Mouse (Mus musculus) urinary bladder, postnatal 4 days (tissue): Measurements from ENCODE around the gene Ube2g1.
"Not testable (repeated sequence)": the region's sequence is repeated elsewhere in the genome, so short reads cannot be mapped to it uniquely, and the experiment has no call there.

Source experiments
- DNase-seq, 2 experiments: peaks; one replicate each; pipeline ENCODE4 v3.0.0; 2021 to 2022; ENCODE audit warnings: low spot score in 2 of 2

Gene Ube2g1

DNA sequence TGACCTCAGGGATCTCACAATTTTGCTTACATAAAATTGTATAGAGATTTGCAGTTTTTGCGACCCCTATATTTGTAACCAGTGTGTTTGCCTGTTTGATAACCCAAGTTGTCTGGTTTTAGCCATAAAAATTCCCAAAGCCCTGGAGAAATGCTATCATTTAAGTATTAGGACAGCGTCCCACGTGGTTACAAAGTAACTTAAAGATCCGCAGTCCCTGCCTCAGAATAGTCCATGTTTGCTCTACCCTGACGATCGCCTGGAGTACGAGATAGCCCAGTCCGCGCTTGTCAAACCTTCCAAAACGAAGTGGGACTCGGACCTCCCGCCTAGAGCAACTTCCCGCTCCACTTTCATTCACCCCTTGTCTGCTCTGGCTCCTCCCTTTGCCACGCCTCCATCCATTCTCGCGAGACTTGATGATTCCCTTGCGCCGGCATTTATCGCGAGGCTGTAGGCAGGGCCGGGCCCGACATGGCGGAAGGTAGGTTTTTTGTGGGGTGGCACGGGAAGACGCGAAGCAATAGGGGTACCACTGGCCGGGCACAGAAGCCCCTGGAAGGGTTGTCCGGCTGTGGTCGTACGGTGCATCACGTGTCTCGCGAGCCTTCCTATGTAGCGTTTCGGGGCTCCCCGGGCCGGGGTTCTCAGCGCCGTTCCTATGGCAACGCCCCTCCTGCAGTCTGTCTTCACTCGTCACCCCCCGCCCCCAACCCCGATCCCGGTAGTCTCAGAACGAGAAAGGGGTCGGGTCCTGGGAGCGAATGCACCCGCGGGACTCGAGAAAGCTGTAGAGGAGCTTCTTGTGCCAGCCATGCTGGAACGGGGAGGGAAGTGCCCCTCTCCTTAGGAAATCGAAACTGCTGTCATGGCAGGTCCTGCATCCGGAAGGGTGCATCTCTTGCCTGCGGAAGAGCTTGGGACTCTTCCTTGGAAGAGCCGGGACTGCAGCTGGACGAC is 82.7 kb downstream of the Ube2g1 start, which contains the start of gene Ankfy1:
TSS of gene Ankfy1 (plus strand) at position 456 of the 960 bp plus-strand sequence.
- DNase-seq: peak; percentile 93 to 97

DNA sequence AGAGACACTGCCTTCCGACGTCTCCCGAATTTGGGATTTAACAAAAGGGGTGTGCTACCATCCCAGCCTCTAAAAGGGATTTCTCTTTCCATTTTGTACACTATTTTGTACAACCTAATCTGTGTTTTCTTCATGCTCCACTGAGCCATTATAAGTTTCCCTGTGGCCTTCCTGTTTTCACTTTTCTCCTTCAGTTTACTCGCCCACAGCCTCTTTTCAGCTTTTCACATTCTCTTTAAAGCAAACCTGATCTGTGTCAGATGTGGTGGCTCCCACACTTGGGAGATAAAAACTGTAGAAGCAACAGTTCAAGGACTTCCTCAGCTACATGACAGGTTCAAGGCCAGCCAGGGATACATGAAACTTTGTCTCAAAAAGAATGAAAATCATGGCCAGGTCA is 85.3 kb downstream of the Ube2g1 start:
- DNase-seq: no peak

DNA sequence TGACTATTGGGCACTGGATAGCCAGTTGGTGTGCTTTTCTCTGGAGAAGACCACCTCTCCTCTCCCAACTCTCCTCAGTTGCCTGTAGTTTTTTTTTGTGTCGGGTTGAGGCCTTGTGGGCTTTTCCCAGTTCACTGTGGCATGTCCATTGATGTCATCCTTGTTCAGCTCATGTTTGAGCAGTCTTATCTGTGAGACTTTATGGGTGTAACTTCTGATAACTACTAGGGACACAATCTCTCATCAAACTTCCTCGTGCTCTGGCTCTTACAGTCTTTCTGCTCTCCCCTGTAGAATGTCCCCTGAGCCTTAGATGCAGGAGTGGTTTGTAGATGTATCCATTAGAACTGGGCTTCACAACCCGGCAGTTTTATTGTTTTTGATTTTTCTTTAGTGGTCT is 87.9 kb downstream of the Ube2g1 start:
- DNase-seq: no peak

DNA sequence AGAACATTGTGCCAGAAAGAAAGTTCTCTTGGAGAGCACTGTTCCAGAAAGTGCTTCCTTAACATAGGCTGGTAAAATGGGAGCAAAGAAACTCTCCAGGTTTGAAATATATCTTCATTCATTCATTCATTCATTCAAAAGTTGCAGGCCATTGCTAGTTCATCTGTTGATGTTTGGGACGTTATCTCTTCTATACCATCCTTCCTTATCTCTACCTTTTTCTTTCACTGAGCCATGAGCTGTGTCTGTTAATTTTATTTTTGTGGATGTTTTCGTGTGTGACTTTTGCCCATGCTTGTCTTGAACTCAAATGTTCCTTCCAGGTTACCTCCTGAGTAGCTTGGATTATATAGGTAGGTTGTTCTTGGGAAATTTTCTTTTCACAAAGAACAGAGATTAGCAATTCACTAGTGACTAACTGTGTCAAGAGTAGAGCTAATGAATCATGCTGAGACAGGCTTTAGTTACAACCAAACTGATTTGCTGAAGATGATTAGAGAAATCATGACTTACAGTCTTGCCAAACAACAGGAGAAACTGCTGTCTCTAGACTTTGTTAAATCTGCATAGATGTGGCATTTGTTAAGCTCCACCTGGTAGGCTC is 89.4 kb downstream of the Ube2g1 start:
- no peak for DNase-seq

DNA sequence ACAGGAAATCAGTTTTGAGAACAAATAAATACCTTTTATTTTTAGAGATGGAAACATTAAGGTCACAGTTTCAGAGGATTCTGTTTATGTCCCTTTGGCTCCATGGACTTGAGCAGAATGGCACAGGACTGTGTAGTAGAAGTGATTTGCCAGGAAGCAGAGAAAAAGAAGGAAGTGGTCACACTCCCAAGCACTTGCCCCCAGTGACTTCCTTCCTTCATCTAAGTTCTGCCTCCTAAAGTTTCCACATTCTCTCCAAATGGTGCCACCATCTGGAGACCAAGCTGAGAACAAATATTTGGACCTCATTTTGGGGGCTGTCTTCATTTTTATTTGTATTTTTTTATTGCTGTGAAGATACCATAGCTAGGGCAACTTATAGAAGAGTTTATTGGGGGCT is 90.2 kb downstream of the Ube2g1 start:
- DNase-seq: no peak

DNA sequence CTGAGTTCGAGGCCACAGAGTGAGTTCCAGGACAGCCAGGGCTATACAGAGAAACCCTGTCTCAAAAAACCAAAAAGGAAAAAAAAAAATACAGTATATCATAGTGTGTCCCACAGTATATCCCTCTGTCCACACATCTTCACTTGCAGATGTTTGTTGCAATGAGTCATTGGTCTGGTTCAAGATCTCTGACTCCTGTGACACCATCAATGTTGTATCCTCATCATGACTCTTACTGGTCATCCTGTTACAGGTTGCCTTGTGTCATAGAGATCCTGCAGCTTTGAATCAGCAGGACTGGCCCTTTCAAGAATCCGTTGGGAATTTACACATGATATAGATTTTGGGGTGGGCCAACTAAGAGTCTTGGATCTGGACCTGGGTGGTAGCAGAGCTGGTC is 98.0 kb downstream of the Ube2g1 start:
- not testable (repeated sequence) for DNase-seq

DNA sequence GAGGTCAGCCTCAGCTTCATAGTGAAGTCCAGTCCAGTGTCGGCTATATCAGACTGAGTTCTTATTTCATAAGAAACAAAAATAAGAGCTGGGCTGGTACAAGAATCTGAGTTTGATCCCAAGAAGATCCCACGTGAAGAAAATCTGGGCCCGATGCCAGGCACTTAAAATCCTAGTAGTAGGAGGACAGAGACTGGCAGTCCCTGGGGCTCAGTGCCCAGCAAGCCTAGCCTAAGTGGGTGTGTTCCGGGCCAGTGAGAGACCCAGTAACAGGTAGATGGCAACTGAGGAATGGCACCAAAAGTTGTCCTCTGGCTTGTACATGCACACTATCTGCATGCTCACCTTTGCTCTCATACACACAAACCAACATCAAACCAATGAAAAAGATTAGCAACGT is 105.6 kb downstream of the Ube2g1 start:
- DNase-seq: no peak

DNA sequence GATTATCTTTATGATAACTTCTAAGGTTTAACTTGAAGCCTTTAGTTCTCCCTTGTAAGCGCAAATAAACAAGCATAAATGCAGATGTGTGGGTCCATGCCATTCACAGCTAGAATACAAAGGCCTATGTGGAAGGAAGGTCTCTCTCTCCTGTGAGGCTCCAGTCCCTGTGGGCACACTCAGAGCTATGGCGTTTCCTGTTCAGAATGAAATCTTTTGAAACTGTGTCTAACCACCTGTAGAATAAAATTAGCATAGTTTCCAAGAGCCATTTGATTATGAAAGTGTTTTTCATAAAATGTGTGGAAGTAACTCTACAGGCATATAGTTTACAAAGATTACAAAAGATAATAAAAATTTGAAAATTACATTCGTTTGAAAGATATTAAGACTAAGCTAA is 111.1 kb downstream of the Ube2g1 start:
- no peak for DNase-seq

DNA sequence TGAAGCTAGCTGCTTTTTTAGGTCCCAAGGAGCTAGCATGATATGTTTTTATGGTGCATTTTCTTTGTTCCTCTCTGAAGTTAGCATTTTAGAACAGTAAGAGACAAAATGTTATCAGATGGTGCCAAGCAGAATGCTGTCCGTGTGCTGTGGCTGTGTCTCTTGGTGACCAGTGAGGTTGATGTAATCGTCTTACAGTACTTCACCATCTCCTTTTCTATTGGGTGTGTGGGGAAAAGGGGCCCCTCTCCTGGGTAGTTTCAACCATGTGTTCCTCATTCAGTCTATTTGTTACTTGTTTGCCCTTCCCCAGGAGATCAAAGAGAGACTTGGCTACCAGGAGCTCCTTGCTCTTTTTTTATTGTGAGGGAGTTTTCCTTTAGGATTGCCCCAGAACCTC is 116.1 kb downstream of the Ube2g1 start:
- no peak for DNase-seq

DNA sequence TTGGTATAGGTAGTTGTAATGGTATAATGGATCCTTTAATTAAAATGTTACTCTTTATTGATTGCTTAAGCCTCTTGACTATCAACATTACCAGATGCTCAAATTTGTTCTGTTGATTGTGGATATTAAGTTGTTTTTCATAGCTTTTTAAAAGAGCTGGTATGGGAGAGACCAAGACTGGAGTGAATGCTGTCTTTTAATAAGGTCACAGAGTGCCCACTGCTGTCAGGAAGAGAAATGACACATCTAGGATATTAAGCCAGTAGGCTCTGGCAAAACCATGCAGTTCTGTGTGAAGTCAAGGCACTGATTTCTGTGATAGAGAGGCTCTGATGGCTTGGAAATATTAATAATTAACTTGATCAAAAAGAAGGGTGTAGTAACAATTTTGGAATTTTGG is 116.8 kb downstream of the Ube2g1 start:
- no peak for DNase-seq

DNA sequence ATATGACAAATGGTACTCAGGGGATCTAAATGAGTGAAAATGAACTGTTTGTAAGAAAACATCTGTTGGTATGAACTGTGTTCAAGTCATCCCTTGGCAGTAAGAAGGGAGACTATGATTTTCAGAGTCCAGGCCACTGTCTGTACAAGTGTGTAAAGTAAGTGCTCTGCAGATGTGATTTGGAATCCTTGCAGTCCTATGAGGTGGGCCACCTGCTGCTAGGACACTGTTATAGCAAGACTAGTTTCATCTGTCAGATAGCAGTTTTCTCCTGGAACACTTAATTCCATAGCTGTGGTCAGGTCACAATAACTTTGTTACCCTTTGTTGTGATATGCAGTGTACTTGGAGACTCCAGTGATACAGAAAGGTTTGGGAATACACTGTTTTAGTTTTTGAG is 118.9 kb downstream of the Ube2g1 start:
- DNase-seq: no peak

DNA sequence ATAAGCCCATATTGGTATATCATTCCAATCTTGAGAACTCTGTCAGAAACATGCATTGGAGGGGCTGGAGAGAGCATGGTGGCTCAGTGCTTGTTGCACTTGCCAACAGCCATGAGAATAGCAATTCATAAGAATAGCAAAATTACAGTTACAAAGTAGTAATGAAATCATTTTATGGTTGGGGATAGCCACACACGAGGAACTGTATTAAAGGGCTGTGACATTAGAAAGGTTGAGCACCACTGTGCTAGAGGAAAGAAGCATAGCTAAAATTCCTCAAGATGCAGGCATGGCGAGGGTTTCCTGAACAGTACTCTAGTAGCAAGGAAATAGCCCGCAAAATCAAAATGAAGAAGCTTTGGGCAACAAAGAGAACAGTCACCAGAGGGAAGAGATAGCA is 126.7 kb downstream of the Ube2g1 start:
- no peak for DNase-seq

DNA sequence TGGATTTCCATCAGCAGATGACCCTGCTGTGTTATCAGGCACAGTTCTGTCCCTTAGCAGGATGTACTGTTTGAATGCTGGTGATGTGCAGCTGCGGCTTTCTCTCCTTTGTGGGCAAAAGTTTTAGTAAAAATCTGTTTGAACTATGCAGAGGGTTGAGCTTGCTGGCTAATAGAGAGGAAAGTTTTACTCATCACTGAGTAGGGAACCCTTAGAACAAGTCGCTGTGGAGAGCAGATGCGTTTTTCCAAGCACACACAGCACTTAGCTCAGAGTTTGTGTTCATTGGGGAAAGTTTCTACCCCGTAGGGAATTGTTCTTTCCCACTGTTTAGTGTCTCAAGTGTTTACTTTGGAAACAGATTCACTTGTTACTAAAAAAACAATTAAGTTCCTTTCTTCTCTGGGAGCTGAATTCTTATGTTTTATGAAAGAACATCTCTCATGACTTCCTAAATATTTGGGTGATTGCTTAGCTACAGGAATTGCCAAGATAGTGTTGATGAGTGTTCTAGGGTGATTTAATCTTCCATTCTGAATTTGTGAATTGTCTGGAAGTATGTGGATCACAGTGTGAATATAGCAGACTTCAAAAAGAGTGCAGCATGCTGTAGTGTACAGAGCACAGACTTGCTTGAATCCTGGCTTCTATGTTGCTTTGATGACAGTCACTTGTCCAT is 127.9 kb downstream of the Ube2g1 start:
- no peak for DNase-seq

DNA sequence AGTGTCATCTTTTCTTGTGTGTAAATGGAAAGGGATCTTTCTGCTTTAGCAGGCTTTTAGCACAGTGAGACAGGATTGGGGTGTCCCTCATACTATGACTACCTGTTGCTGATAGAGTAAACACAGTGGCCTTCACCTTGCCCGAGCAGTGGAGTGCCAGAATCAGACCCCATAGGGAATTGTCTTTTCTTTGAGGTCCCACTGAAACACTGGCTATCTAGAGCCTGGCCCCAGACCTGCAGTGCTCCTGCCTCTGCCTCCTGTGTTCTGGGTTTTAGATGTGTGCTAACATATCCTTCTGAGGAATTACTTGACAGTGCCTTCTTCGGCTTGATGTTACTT is 128.4 kb downstream of the Ube2g1 start:
- DNase-seq: no peak
